Mouse (Mus musculus) C2C12 (cell line): Measurements from ENCODE around the gene Vps13a. TPM values are rescaled to one million over a fixed set of nuclear protein-coding genes. Genes with fewer than 3 reads are reported as not detected.
A peak's percentile ranks its signal among the peaks of the same experiment; 100 is the strongest.

Experiments
- H3K27me3 ChIP-seq: one replicate; pipeline ENCODE4 v1.6.1; 2011; ENCODE audit not compliant: control insufficient read depth, insufficient read depth, insufficient read length
- H3K36me3 ChIP-seq: one replicate; pipeline ENCODE4 v1.6.1; 2011; ENCODE audit not compliant: control insufficient read depth, insufficient read depth
- H3K4me3 ChIP-seq: one replicate; pipeline ENCODE4 v1.5.1; 2011; ENCODE audit warnings: mild to moderate bottlenecking, control low read depth; ENCODE audit not compliant: poor library complexity, insufficient read depth, severe bottlenecking
- H3K79me2 ChIP-seq: one replicate; pipeline ENCODE4 v1.6.1; 2011; ENCODE audit not compliant: control insufficient read depth, insufficient read depth
- H3K79me3 ChIP-seq: one replicate; pipeline ENCODE4 v1.6.1; 2011; ENCODE audit warnings: low read depth, control low read depth
- H3ac ChIP-seq: one replicate; pipeline ENCODE3; 2011; ENCODE audit warnings: low read depth; ENCODE audit not compliant: control insufficient read depth, insufficient read length
- CEBPB ChIP-seq: IDR thresholded peaks from one replicate; pipeline ENCODE4 v1.6.1; 2011; ENCODE audit warnings: low read depth, mild to moderate bottlenecking, control low read depth, moderate library complexity
- CTCF ChIP-seq: IDR thresholded peaks from one replicate; pipeline ENCODE4 v1.5.1; 2011; ENCODE audit not compliant: control insufficient read depth, insufficient read depth, insufficient read length
- FOSL1 ChIP-seq: IDR thresholded peaks from one replicate; pipeline ENCODE4 v1.8.0; 2011; ENCODE audit warnings: mild to moderate bottlenecking, low read length; ENCODE audit not compliant: poor library complexity, insufficient read depth, severe bottlenecking
- MAX ChIP-seq: IDR thresholded peaks from one replicate; pipeline ENCODE4 v1.6.1; 2011; ENCODE audit warnings: mild to moderate bottlenecking, control low read depth
- MYOD1 ChIP-seq: IDR thresholded peaks from one replicate; pipeline ENCODE4 v1.6.1; 2011; ENCODE audit warnings: low read depth; ENCODE audit not compliant: control insufficient read depth, insufficient read length
- MYOG ChIP-seq: IDR thresholded peaks from one replicate; pipeline ENCODE4 v1.6.1; 2011; ENCODE audit not compliant: control insufficient read depth, insufficient read length; ENCODE audit errors: extremely low read depth
- USF1 ChIP-seq: IDR thresholded peaks from one replicate; pipeline ENCODE4 v1.6.1; 2011; ENCODE audit warnings: low read depth, mild to moderate bottlenecking, control low read depth, moderate library complexity
- long read RNA-seq, 2 experiments: library from polyadenylated mRNA; unstranded; transcript quantifications; one replicate each; pipeline ENCODE4 v2.0.0; 2019 to 2020
- polyA plus RNA-seq: library from polyadenylated mRNA; unstranded; fragments of >200 nt; fragmentation: generic; extraction: Trizol; gene quantifications from one replicate; pipeline ENCODE4 v1.2.1, GENCODE M21; 2012; ENCODE audit warnings: missing spikeins

Gene Vps13a
- 3.0 TPM for polyA plus RNA-seq
- long read RNA-seq, experiment 1, partial matches to known transcripts, result 3 of 4 reads
- long read RNA-seq, experiment 1, other reads (novel, unspliced or antisense), result 1 of 4 reads
- long read RNA-seq, experiment 2, partial matches to known transcripts, result 5 of 7 reads
- long read RNA-seq, experiment 2, other reads (novel, unspliced or antisense), result 2 of 7 reads

- Histone ChIP-seq H3ac (peak within 1 kb of the TSS; percentile 95), H3K27me3 (no peaks in the 10 kb centered on the region), H3K4me3 (peak within 1 kb of the TSS; percentile 94), H3K79me3 (peaks cover 16% of the 10 kb centered on the region), H3K36me3 (no peaks in the 10 kb centered on the region), H3K79me2 (peaks cover 48% of the 10 kb centered on the region)
- TF ChIP-seq FOSL1 (no peak), CEBPB (no peak), MYOG (no peak), CTCF (no peak), MAX (no peak), USF1 (no peak), MYOD1 (no peak)
Observed at GRCm38 (mm10) chr19:16780790-16781384, at the start of gene Vps13a. Gene Vps13a (minus strand): TSS chr19:16780933.

GRCm38 (mm10) chr19:16827657-16828056 is 46.9 kb upstream of the Vps13a start:
- no peaks in the 10 kb centered on the region for H3K27me3 ChIP-seq
- no peaks in the 10 kb centered on the region for H3K36me3 ChIP-seq
- no peaks in the 10 kb centered on the region for H3K79me2 ChIP-seq
- TF ChIP-seq USF1, result no peak
- no peak for TF ChIP-seq MAX
- TF ChIP-seq CTCF, result no peak
- no peak for TF ChIP-seq FOSL1
- TF ChIP-seq MYOD1, result no peak
- no peak for TF ChIP-seq CEBPB
- no peaks in the 10 kb centered on the region for H3K79me3 ChIP-seq
- no peak overlapping the region for H3ac ChIP-seq
- H3K4me3 ChIP-seq, result no peak overlapping the region

- Histone ChIP-seq H3ac (no peak overlapping the region), H3K79me3 (no peaks in the 10 kb centered on the region), H3K4me3 (no peak overlapping the region), H3K79me2 (no peaks in the 10 kb centered on the region), H3K36me3 (no peaks in the 10 kb centered on the region), H3K27me3 (no peaks in the 10 kb centered on the region)
- no peak for TF ChIP-seq MYOG
Observed at GRCm38 (mm10) chr19:16825228-16825627, 44.5 kb upstream of the Vps13a start.

- Histone ChIP-seq H3K36me3 (no peaks in the 10 kb centered on the region), H3ac (no peak overlapping the region), H3K27me3 (no peaks in the 10 kb centered on the region), H3K79me2 (no peaks in the 10 kb centered on the region), H3K79me3 (no peaks in the 10 kb centered on the region), H3K4me3 (no peak overlapping the region)
- no peak for TF ChIP-seq CEBPB
- no peak for TF ChIP-seq FOSL1
- TF ChIP-seq MAX, result no peak
- no peak for TF ChIP-seq USF1
- TF ChIP-seq CTCF, result no peak
- no peak for TF ChIP-seq MYOG
- TF ChIP-seq MYOD1, result no peak
Observed at GRCm38 (mm10) chr19:16814848-16815247, 34.1 kb upstream of the Vps13a start.

GRCm38 (mm10) chr19:16813306-16813705 is 32.6 kb upstream of the Vps13a start:
- no peak for TF ChIP-seq MAX
- no peak for TF ChIP-seq FOSL1
- no peak for TF ChIP-seq MYOD1
- no peak for TF ChIP-seq MYOG
- no peak for TF ChIP-seq USF1
- TF ChIP-seq CEBPB, result no peak
- no peak for TF ChIP-seq CTCF
- no peaks in the 10 kb centered on the region for H3K27me3 ChIP-seq
- H3ac ChIP-seq, result no peak overlapping the region
- H3K79me2 ChIP-seq, result no peaks in the 10 kb centered on the region
- no peak overlapping the region for H3K4me3 ChIP-seq
- H3K79me3 ChIP-seq, result no peaks in the 10 kb centered on the region
- H3K36me3 ChIP-seq, result no peaks in the 10 kb centered on the region

GRCm38 (mm10) chr19:16812072-16812608 is 31.4 kb upstream of the Vps13a start:
- Histone ChIP-seq H3K36me3 (no peaks in the 10 kb centered on the region), H3ac (no peak overlapping the region), H3K27me3 (no peaks in the 10 kb centered on the region), H3K79me2 (no peaks in the 10 kb centered on the region), H3K79me3 (no peaks in the 10 kb centered on the region), H3K4me3 (no peak overlapping the region)
- TF ChIP-seq MYOG (no peak), CEBPB (no peak), MAX (no peak)
